Mouse (Mus musculus) heart, embryonic 14.5 days (tissue): ENCODE results near the gene Smim13. TPM values are rescaled to one million over a fixed set of nuclear protein-coding genes. Genes with fewer than 3 reads are reported as not detected.

Source experiments
- ATAC-seq: fragments of 200-750 bp; cut with Nextera tagmentation; 2 replicates; pipeline ENCODE4 v1.8.0; 2017; ENCODE audit warnings: low read depth, moderate TSS enrichment; ENCODE audit not compliant: insufficient number of reproducible peaks, insufficient read depth, low FRiP score
- H3K27ac ChIP-seq, 2 experiments: fragments of 200-500 bp in 1 of 2; fragments of 300-500 bp in 1 of 2; sonication (generic) in 1 of 2; replicated peaks in 1 of 2; 2 replicates each; pipeline ENCODE4 v1.5.1; 2012 to 2014; ENCODE audit warnings: low read depth in 2 of 2, low read length in 2 of 2, control low read depth in 1 of 2, mild to moderate bottlenecking in 1 of 2, mixed read lengths in 1 of 2; ENCODE audit not compliant: control insufficient read depth in 1 of 2, insufficient read depth in 1 of 2
- H3K27me3 ChIP-seq: fragments of 300-500 bp; sonication (generic); 2 replicates; pipeline ENCODE4 v1.6.1; 2014; ENCODE audit warnings: mild to moderate bottlenecking, low read length, control low read depth; ENCODE audit not compliant: control insufficient read depth, insufficient read depth
- H3K36me3 ChIP-seq: fragments of 300-500 bp; sonication (generic); 2 replicates; pipeline ENCODE4 v1.6.1; 2014; ENCODE audit warnings: mild to moderate bottlenecking, control low read depth, low read length, mixed read lengths; ENCODE audit not compliant: control insufficient read depth, insufficient read depth
- H3K4me1 ChIP-seq, 2 experiments: fragments of 200-500 bp in 1 of 2; fragments of 300-500 bp in 1 of 2; sonication (generic) in 1 of 2; 2 replicates each; pipeline ENCODE4 v1.6.1; 2012 to 2014; ENCODE audit warnings: low read length in 2 of 2, control low read depth in 1 of 2, mixed read lengths in 1 of 2; ENCODE audit not compliant: control insufficient read depth in 2 of 2, insufficient read depth in 2 of 2
- H3K4me2 ChIP-seq: fragments of 300-500 bp; sonication (generic); 2 replicates; pipeline ENCODE4 v1.6.1; 2014; ENCODE audit warnings: mild to moderate bottlenecking, low read length
- H3K4me3 ChIP-seq, 2 experiments: fragments of 200-500 bp in 1 of 2; fragments of 300-500 bp in 1 of 2; sonication (generic) in 1 of 2; 2 replicates each; pipeline ENCODE4 v1.5.1; 2012 to 2014; ENCODE audit warnings: low read length in 2 of 2, mild to moderate bottlenecking in 2 of 2, control low read depth in 1 of 2, low read depth in 1 of 2, moderate library complexity in 1 of 2; ENCODE audit not compliant: control insufficient read depth in 1 of 2, insufficient read depth in 1 of 2
- H3K9ac ChIP-seq: fragments of 300-500 bp; sonication (generic); 2 replicates; pipeline ENCODE4 v1.6.1; 2014; ENCODE audit warnings: mild to moderate bottlenecking, low read length
- H3K9me3 ChIP-seq: fragments of 300-500 bp; sonication (generic); 2 replicates; pipeline ENCODE4 v1.6.1; 2016; ENCODE audit warnings: low read length, control low read depth; ENCODE audit not compliant: control insufficient read depth
- WGBS: fragments of 180-500 bp; shearing (Covaris S2); extraction: QIAGEN DNeasy Blood & Tissue Kit; methylation state at CpG from one replicate; pipeline ENCODE4 v1.1.7; 2014; 5-methylcytosine and 5-hydroxymethylcytosine counted together
- polyA plus RNA-seq: library from polyadenylated mRNA; unstranded; fragments of >200 nt; fragmentation: Nextera tagmentation; extraction: Ambion mirVana; gene quantifications from 2 replicates; pipeline ENCODE4 v1.2.1, GENCODE M21; 2014

Smim13 gene
- polyA plus RNA-seq, 1 experiment from 2014 or later = 10.6 TPM

- H3K4me3 ChIP-seq = no peak overlapping the region
- peaks cover 0 to 7% of the 10 kb centered on the region in 2 experiments; a peak in 2 of 4 replicates for H3K4me1 ChIP-seq
- H3K27ac ChIP-seq = no peak overlapping the region
- no peak for ATAC-seq
- WGBS = 32% methylated on average over 7 of the region's 7 CpGs
- no peaks in the 10 kb centered on the region for H3K9me3 ChIP-seq
- no peaks in the 10 kb centered on the region for H3K27me3 ChIP-seq
- H3K36me3 ChIP-seq = no peaks in the 10 kb centered on the region
- H3K9ac ChIP-seq = no peak overlapping the region
- no peak overlapping the region for H3K4me2 ChIP-seq
Measured at GRCm38 (mm10) chr13:41267827-41268408, 18.3 kb downstream of the Smim13 start.

GRCm38 (mm10) chr13:41273927-41274650 is 24.4 kb downstream of the Smim13 start, which contains the start of gene Gm17364:
Gene Gm17364, minus strand, starts transcription at chr13:41273977.
- Histone ChIP-seq H3K4me1 (no peaks in the 10 kb centered on the region), H3K9me3 (no peaks in the 10 kb centered on the region), H3K27ac (no peak within 1 kb of the TSS), H3K27me3 (no peaks in the 10 kb centered on the region), H3K4me2 (no peak within 1 kb of the TSS), H3K9ac (no peak within 1 kb of the TSS), H3K4me3 (no peak within 1 kb of the TSS), H3K36me3 (peaks cover 4% of the 10 kb centered on the region; the same call in 1 of the 2 replicates)
- ATAC-seq = no peak
- 86% methylated on average over 10 of the region's 10 CpGs for WGBS

- no peak overlapping the region for H3K4me3 ChIP-seq
- H3K4me1 ChIP-seq = no peaks in the 10 kb centered on the region
- H3K4me2 ChIP-seq = no peak overlapping the region
- H3K36me3 ChIP-seq = no peaks in the 10 kb centered on the region
- ATAC-seq = no peak
- H3K27me3 ChIP-seq = no peaks in the 10 kb centered on the region
- H3K9me3 ChIP-seq = no peaks in the 10 kb centered on the region
- 54% methylated on average over 5 of the region's 5 CpGs for WGBS
- no peak overlapping the region for H3K27ac ChIP-seq
- H3K9ac ChIP-seq = no peak overlapping the region
Measured at GRCm38 (mm10) chr13:41280696-41281095, 31.1 kb downstream of the Smim13 start.

DNA sequence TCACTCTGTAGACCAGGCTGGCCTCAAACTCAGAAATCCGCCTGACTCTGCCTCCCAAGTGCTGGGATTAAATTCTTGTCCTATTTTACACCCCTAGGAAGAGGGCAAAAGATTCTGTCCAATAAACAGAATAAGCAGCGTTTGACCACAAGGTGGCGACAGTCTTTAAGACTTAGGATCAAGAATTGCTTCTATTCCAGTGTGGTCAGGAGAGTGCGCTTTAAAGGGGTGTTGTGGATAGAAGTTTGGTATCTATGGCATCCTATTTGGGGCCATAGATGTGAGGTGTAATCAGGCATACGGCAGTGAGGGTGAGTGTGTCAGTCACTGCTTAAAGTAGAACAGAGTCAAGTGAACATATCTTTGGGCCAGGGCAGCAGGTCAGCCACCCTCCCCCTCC is 33.6 kb downstream of the Smim13 start:
- Histone ChIP-seq H3K9me3 (no peaks in the 10 kb centered on the region), H3K4me1 (peaks cover 0 to 2% of the 10 kb centered on the region in 2 experiments; a peak in 1 of 4 replicates), H3K4me2 (no peak overlapping the region), H3K9ac (no peak overlapping the region), H3K4me3 (no peak overlapping the region), H3K27me3 (no peaks in the 10 kb centered on the region), H3K36me3 (no peaks in the 10 kb centered on the region), H3K27ac (no peak overlapping the region)
- no peak for ATAC-seq
- 15% methylated on average over 5 of the region's 5 CpGs for whole genome bisulfite sequencing

DNA sequence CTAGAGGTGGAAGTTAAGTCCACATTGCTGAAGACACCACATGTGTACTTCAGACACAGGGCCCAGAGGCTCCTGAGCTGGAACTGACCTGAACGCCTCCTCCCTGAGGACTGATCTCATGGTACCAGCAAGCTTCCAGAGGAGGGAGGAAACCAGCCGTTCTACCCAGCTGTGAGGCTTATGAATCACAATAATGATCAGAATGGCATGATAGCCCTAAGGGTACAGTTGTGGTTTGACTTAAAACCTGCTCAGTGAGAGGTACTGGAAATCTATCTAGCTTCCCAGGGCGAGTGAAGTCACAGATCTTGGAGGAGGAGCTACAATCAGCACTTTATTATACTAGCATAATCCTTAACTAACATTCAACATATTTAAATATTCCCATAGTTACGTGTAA is 35.8 kb downstream of the Smim13 start:
- no peak overlapping the region for H3K9ac ChIP-seq
- no peaks in the 10 kb centered on the region for H3K9me3 ChIP-seq
- H3K36me3 ChIP-seq = no peaks in the 10 kb centered on the region
- no peaks in the 10 kb centered on the region for H3K27me3 ChIP-seq
- H3K4me2 ChIP-seq = no peak overlapping the region
- 79% methylated on average over 4 of the region's 4 CpGs for WGBS
- ATAC-seq = no peak
- H3K4me1 ChIP-seq = peaks cover 0 to 2% of the 10 kb centered on the region in 2 experiments; a peak in 1 of 4 replicates
- H3K4me3 ChIP-seq = no peak overlapping the region
- H3K27ac ChIP-seq = no peak overlapping the region

DNA sequence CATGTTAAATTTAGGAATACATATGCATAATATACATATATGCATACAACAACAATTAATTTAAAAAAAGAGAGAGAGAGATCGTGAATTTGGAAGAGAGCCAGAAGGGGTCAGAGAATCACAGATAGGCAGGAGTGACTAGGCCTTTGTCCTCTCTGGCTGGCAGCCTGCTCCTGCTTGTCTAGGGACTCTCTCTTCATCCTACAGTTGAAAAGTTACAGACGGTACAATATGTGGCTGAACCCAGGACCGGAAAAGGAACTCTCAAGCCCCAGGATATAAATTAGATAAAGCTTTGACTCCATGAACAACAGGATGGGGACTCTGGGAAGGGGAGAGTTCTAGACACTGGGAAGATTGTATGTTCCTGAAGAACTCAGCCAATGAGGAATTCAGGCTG is 36.6 kb downstream of the Smim13 start:
- H3K27me3 ChIP-seq = no peaks in the 10 kb centered on the region
- no peak overlapping the region for H3K4me3 ChIP-seq
- 43% methylated on average over 3 of the region's 3 CpGs for WGBS
- no peak overlapping the region for H3K4me2 ChIP-seq
- peaks cover under 1% of the 10 kb centered on the region; the same call in 1 of the 2 replicates for H3K9me3 ChIP-seq
- peaks cover 0 to 2% of the 10 kb centered on the region in 2 experiments; a peak in 1 of 4 replicates for H3K4me1 ChIP-seq
- ATAC-seq = no peak
- H3K9ac ChIP-seq = no peak overlapping the region
- H3K27ac ChIP-seq = peak overlapping the region; percentile 14 to 52; a peak in 2 of 4 replicates
- H3K36me3 ChIP-seq = no peaks in the 10 kb centered on the region

DNA sequence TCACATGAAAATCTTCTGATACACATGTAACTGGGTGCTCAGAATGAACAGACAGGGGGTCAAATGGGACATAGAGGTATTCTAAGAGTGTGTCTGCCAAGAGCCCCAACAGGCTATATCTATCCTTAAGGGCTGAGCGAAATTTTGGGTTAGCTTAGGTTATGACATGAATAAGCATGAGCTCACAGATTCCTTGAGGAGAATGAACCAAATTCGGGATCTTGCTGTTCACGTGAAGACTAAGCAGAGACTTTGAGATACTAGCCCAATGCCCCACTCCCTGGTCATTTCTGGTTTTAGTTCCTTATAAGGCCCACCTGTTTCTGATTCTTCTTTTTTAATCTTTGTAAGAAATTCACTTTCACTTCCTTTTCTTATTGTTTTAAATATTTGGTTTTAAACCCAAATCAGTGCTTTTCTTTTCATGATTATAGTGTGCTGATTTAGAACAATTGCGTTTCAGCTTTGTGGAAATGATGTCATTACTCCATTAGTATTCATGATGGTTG is 41.9 kb downstream of the Smim13 start:
- WGBS = 76% methylated on average over 4 of the region's 4 CpGs
- Histone ChIP-seq H3K4me3 (no peak overlapping the region), H3K9me3 (peaks cover 4% of the 10 kb centered on the region; the same call in 1 of the 2 replicates), H3K4me1 (peaks cover 0 to 2% of the 10 kb centered on the region in 2 experiments; a peak in 1 of 4 replicates), H3K27ac (no peak overlapping the region), H3K9ac (no peak overlapping the region), H3K4me2 (no peak overlapping the region), H3K27me3 (0 out of 2 replicates have a peak, but pooled peaks cover 4% of the 10 kb centered on the region), H3K36me3 (no peaks in the 10 kb centered on the region)
- ATAC-seq = no peak
